Comparison of ENCODE assay signal across 24 mouse cellular contexts in the genomic region with DNA sequence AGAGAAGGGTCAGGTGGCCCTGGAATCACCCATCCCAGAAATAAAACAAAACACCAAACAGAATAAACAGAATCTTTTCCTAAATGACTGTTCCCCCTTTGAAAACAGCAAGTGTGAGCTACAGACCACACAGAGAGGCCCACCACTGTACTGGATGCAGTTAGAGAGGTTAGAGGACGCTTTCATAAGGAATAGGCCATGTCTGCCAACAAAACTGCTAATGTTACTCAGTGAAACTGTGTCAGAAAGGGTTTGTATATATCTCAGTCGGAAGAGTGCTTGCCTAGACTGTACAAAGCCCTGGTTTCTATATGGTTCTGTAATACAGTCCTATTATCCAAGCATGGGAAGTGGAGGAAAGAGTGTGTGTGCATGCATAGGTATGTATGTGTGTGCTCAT.
DNase-seq lines count a peak whose midpoint lies in the region; ATAC-seq and TF ChIP-seq lines count a peak whose summit lies in the region.
"Had no signal": no experiment of that assay in that cellular context is flagged by ENCODE, and none has a peak within 500 bp of the region (broad histone marks: within the 10 kb centered on the region; RNA-seq: fewer than 3 reads in every experiment).

No protein-coding gene starts in this region.

- H3K4me2 ChIP-seq in lung, embryonic 15.5 days, result no peak overlapping the region
- H3K4me2 ChIP-seq in stomach, embryonic 16.5 days (ENCODE audit: low read depth, low read length), result no peak overlapping the region
- H3K4me2 ChIP-seq: embryonic facial prominence, embryonic 12.5 days; embryonic facial prominence, embryonic 15.5 days; heart, embryonic 12.5 days; heart, embryonic 15.5 days; hindbrain, embryonic 13.5 days had no signal

- no peak for TF ChIP-seq CTCF in lung, adult 2 months (IDR thresholded peaks at IDR 0.05; ENCODE audit: insufficient read depth, low read length)

- no peak overlapping the region for H3K9ac ChIP-seq in lung, embryonic 15.5 days
- H3K9ac ChIP-seq in stomach, embryonic 16.5 days (ENCODE audit: low read length), result no peak overlapping the region
- H3K9ac ChIP-seq: embryonic facial prominence, embryonic 12.5 days; embryonic facial prominence, embryonic 15.5 days; forebrain, postnatal 0 days; heart, embryonic 12.5 days; heart, embryonic 15.5 days; hindbrain, embryonic 13.5 days had no signal

- DNase-seq in lung, adult 2 months, result no peak
- DNase-seq in lung, postnatal 10 days, result peak; percentile 10
- DNase-seq in lung, adult 18-20 months, result no peak
- no peak for DNase-seq in gastrocnemius, adult 8-10 months (ENCODE audit: low spot score in 2 of 2)
- DNase-seq: adrenal gland, adult 2 months; adrenal gland, postnatal 14 days; cerebellum, adult 11 months; cerebellum, adult 2 months; cerebellum, adult 9-11 months; cerebellum, postnatal 25 days; forebrain, postnatal 0 days; gastrocnemius, adult 2 months; gastrocnemius, postnatal 25 days; heart, postnatal 36 days had no signal

- H3K27ac ChIP-seq in lung, embryonic 15.5 days, result peak overlapping the region; percentile 32; the same call in 1 of the 2 replicates
- peak overlapping the region; percentile 57; the same call in 1 of the 2 replicates for H3K27ac ChIP-seq in stomach, embryonic 16.5 days (ENCODE audit: low read length)
- H3K27ac ChIP-seq: embryonic facial prominence, embryonic 12.5 days; embryonic facial prominence, embryonic 15.5 days; hindbrain, embryonic 10.5 days; hindbrain, embryonic 13.5 days had no signal

- H3K27me3 ChIP-seq in lung, embryonic 15.5 days, result no peaks in the 10 kb centered on the region
- no peaks in the 10 kb centered on the region for H3K27me3 ChIP-seq in stomach, embryonic 16.5 days (ENCODE audit: control insufficient read depth, insufficient read depth, low read length)
- H3K27me3 ChIP-seq: embryonic facial prominence, embryonic 12.5 days; embryonic facial prominence, embryonic 15.5 days; heart, embryonic 12.5 days; heart, embryonic 15.5 days; hindbrain, embryonic 13.5 days had no signal

- H3K4me3 ChIP-seq in lung, embryonic 15.5 days, result no peak overlapping the region
- no peak overlapping the region for H3K4me3 ChIP-seq in lung, adult 2 months (replicated peaks; ENCODE audit: extremely low read depth, low read depth, low read length)
- H3K4me3 ChIP-seq in stomach, embryonic 16.5 days (replicated peaks; ENCODE audit: low read length), result no peak overlapping the region
- H3K4me3 ChIP-seq: embryonic facial prominence, embryonic 12.5 days; embryonic facial prominence, embryonic 15.5 days; gastrocnemius, adult 2 months; heart, embryonic 12.5 days; heart, embryonic 15.5 days; hindbrain, embryonic 10.5 days; hindbrain, embryonic 13.5 days had no signal

- H3K9me3 ChIP-seq in lung, embryonic 15.5 days, result no peaks in the 10 kb centered on the region
- H3K9me3 ChIP-seq in stomach, embryonic 16.5 days (replicated peaks; ENCODE audit: control insufficient read depth, low read length), result no peaks in the 10 kb centered on the region
- H3K9me3 ChIP-seq: embryonic facial prominence, embryonic 12.5 days; embryonic facial prominence, embryonic 15.5 days; heart, embryonic 12.5 days; heart, embryonic 15.5 days; hindbrain, embryonic 10.5 days; hindbrain, embryonic 13.5 days had no signal

- no peaks in the 10 kb centered on the region for H3K36me3 ChIP-seq in lung, embryonic 15.5 days
- no peaks in the 10 kb centered on the region for H3K36me3 ChIP-seq in stomach, embryonic 16.5 days (ENCODE audit: control insufficient read depth, insufficient read depth, low read length)
- H3K36me3 ChIP-seq: embryonic facial prominence, embryonic 12.5 days; embryonic facial prominence, embryonic 15.5 days; heart, embryonic 12.5 days; heart, embryonic 15.5 days; hindbrain, embryonic 10.5 days; hindbrain, embryonic 13.5 days had no signal

- no peak for TF ChIP-seq POLR2A in lung, adult 2 months (IDR thresholded peaks at IDR 0.05; ENCODE audit: borderline replicate concordance, extremely low read depth, low read depth, low read length)

- peaks cover 20% of the 10 kb centered on the region for H3K4me1 ChIP-seq in lung, embryonic 15.5 days
- H3K4me1 ChIP-seq in lung, adult 2 months (ENCODE audit: control insufficient read depth, insufficient read depth, low read length), result peaks cover 2% of the 10 kb centered on the region; the same call in 1 of the 2 replicates
- peaks cover 18% of the 10 kb centered on the region for H3K4me1 ChIP-seq in stomach, embryonic 16.5 days (ENCODE audit: control insufficient read depth, insufficient read depth, low read length)
- H3K4me1 ChIP-seq: hindbrain, embryonic 10.5 days; hindbrain, embryonic 13.5 days had no signal

- ATAC-seq in lung, embryonic 15.5 days (ENCODE audit: borderline replicate concordance, extremely low read depth, low FRiP score, low TSS enrichment), result peak; percentile 69; the same call in 1 of the 2 replicates
- ATAC-seq in stomach, embryonic 16.5 days (ENCODE audit: insufficient read depth, low FRiP score), result peak; percentile 58; the same call in 1 of the 2 replicates
- ATAC-seq: CD4-positive, CD25-positive, alpha-beta regulatory T cell, adult 4 months; forebrain, embryonic 14.5 days; forebrain, postnatal 0 days had no signal

- 53% methylated on average over 2 of the region's 2 CpGs for WGBS in lung, embryonic 15.5 days
- 62% methylated on average over 2 of the region's 2 CpGs for WGBS in lung, adult 2 months
- WGBS in stomach, embryonic 16.5 days, result 48% methylated on average over 2 of the region's 2 CpGs
